Mouse (Mus musculus) myocyte (in vitro differentiated cells): ENCODE data around the gene Cacna1a. TPM values are rescaled to one million over a fixed set of nuclear protein-coding genes. Genes with fewer than 3 reads are reported as not detected.

Experiments
- H3K27me3 ChIP-seq: one replicate; pipeline ENCODE4 v1.6.1; 2011; ENCODE audit not compliant: control insufficient read depth, insufficient read depth, insufficient read length
- H3K36me3 ChIP-seq: one replicate; pipeline ENCODE4 v1.6.1; 2011; ENCODE audit not compliant: control insufficient read depth, insufficient read depth
- H3K4me2 ChIP-seq: one replicate; pipeline ENCODE4 v1.6.1; 2011; ENCODE audit warnings: low read depth, control low read depth
- H3K4me3 ChIP-seq: one replicate; pipeline ENCODE4 v1.5.1; 2011; ENCODE audit warnings: mild to moderate bottlenecking, control low read depth, moderate library complexity
- H3K79me2 ChIP-seq: one replicate; pipeline ENCODE4 v1.6.1; 2011; ENCODE audit not compliant: control insufficient read depth, insufficient read depth
- H3ac ChIP-seq: one replicate; pipeline ENCODE4 v1.6.1; 2011; ENCODE audit not compliant: control insufficient read depth, insufficient read length
- CEBPB ChIP-seq: IDR thresholded peaks from 2 replicates; pipeline ENCODE4 v1.6.1; 2011; ENCODE audit warnings: mild to moderate bottlenecking, moderate library complexity; ENCODE audit not compliant: poor library complexity, insufficient read depth, severe bottlenecking
- E2F4 ChIP-seq: IDR thresholded peaks from one replicate; pipeline ENCODE4 v1.6.1; 2011; ENCODE audit warnings: mild to moderate bottlenecking, control low read depth, moderate library complexity; ENCODE audit not compliant: insufficient read depth
- MAX ChIP-seq: IDR thresholded peaks from one replicate; pipeline ENCODE4 v1.6.1; 2011; ENCODE audit warnings: low read depth, mild to moderate bottlenecking, control low read depth
- MYOD1 ChIP-seq, 3 experiments: IDR thresholded peaks; one replicate each; pipeline ENCODE4 v1.6.1; 2011; ENCODE audit warnings: control low read depth in 2 of 3, low read depth in 2 of 3, mild to moderate bottlenecking in 2 of 3, moderate library complexity in 1 of 3; ENCODE audit not compliant: insufficient read length in 2 of 3, control insufficient read depth in 1 of 3
- MYOG ChIP-seq, 3 experiments: IDR thresholded peaks; one replicate each; pipeline ENCODE4 v1.6.1; 2011; ENCODE audit warnings: control low read depth in 2 of 3, low read depth in 2 of 3, mild to moderate bottlenecking in 2 of 3; ENCODE audit not compliant: insufficient read length in 2 of 3, control insufficient read depth in 1 of 3, insufficient read depth in 1 of 3
- POLR2A ChIP-seq: IDR thresholded peaks from one replicate; pipeline ENCODE4 v1.6.1; 2011; ENCODE audit warnings: low read depth, mild to moderate bottlenecking, control low read depth, moderate library complexity; ENCODE audit not compliant: insufficient read length
- POLR2AphosphoS2 ChIP-seq: IDR thresholded peaks from one replicate; pipeline ENCODE4 v1.6.1; 2011; ENCODE audit warnings: low read depth, control low read depth; ENCODE audit not compliant: insufficient read length
- REST ChIP-seq: IDR thresholded peaks from one replicate; pipeline ENCODE4 v1.6.1; 2011; ENCODE audit warnings: mild to moderate bottlenecking, control low read depth, moderate library complexity; ENCODE audit not compliant: insufficient read depth, insufficient read length
- SRF ChIP-seq: IDR thresholded peaks from one replicate; pipeline ENCODE4 v1.6.1; 2011; ENCODE audit warnings: low read depth; ENCODE audit not compliant: control insufficient read depth, insufficient read length
- TCF12 ChIP-seq: IDR thresholded peaks from one replicate; pipeline ENCODE4 v1.6.1; 2011; ENCODE audit warnings: mild to moderate bottlenecking, control low read depth; ENCODE audit not compliant: poor library complexity, insufficient read depth, severe bottlenecking
- TCF3 ChIP-seq: IDR thresholded peaks from one replicate; pipeline ENCODE4 v1.6.1; 2011; ENCODE audit warnings: low read depth, control low read depth; ENCODE audit not compliant: insufficient read length
- USF1 ChIP-seq: IDR thresholded peaks from one replicate; pipeline ENCODE4 v1.6.1; 2011; ENCODE audit warnings: low read depth, mild to moderate bottlenecking, control low read depth, moderate library complexity
- polyA plus RNA-seq: library from polyadenylated mRNA; unstranded; fragments of >200 nt; fragmentation: generic; extraction: Trizol; gene quantifications from one replicate; pipeline ENCODE4 v1.2.1, GENCODE M21; 2012; ENCODE audit warnings: missing spikeins

The Cacna1a gene
- polyA plus RNA-seq, 1 experiment: 1.8 TPM

DNA sequence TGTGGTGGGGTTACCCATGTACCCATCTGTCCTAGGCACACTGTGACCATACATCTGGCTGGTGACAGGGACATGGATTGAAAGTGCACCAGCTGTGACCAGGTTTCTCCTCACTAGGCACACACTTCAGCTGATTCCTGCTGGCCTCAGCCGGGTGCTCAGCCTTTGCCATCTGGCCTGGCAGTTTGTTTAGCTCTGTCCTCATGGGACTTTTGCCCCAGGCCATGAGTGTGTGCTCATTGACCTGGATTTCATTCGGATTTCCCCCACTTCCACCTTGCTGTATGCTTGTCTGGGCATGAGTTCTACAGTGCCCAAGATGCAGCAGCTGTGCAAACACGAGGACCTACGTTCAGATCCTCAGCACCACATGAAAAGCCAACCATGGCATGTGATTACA lies 41.8 kb upstream of the Cacna1a start:
- Histone ChIP-seq H3ac (no peak overlapping the region), H3K79me2 (no peaks in the 10 kb centered on the region), H3K4me3 (no peak overlapping the region), H3K4me2 (no peak overlapping the region), H3K36me3 (no peaks in the 10 kb centered on the region), H3K27me3 (peaks cover 10% of the 10 kb centered on the region)
- TF ChIP-seq TCF3: no peak
- no peak for TF ChIP-seq POLR2AphosphoS2

DNA sequence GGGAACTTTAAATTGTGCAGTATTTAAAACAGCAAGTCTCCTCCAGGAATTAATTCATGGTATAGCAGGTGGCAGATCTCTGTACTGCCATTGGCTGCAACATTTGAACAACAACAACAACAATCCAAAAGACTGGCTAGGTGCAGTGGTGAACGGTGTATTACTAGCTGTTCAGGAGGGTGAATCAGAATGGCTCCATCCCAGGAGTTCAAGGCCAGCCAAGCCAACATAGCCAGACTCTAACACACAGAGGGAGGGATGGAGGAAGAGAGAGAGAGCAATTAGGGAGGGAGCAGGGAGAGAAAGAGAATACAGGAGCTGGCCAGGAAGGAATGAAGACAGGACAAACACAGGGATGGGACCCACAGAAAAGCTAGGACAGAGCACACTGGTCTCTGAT lies 38.7 kb upstream of the Cacna1a start:
- no peak for TF ChIP-seq TCF3
- Histone ChIP-seq H3K4me3 (no peak overlapping the region), H3K36me3 (no peaks in the 10 kb centered on the region), H3K4me2 (no peak overlapping the region), H3K79me2 (no peaks in the 10 kb centered on the region), H3ac (no peak overlapping the region), H3K27me3 (peaks cover 15% of the 10 kb centered on the region)

DNA sequence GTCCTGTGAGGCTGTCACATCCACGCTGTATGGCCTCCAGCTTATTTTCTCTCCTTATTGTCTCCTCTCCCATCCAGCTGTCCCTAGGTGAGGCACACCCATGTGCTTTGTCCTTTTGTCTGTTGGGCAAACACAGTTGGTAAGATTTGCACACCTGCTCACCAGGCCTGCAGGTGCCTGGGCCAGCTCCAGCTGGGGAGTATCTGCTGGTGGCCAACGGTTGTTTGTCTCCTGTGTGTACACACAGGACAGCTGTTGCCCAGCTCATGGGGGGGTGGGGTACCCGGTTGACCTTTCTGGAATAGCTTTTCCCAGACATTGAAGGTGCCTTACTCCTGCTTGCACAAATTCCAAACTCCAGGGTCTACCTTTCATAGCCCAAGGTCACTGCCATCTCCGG lies 37.3 kb upstream of the Cacna1a start:
- no peak overlapping the region for H3ac ChIP-seq
- H3K36me3 ChIP-seq: no peaks in the 10 kb centered on the region
- peaks cover 15% of the 10 kb centered on the region for H3K27me3 ChIP-seq
- no peak for TF ChIP-seq TCF12
- TF ChIP-seq MYOD1 (IDR thresholded peaks at IDR 0.05; ENCODE audit: control insufficient read depth in 1 of 3, insufficient read length in 2 of 3, low read depth in 2 of 3): peak in 1 of 3 experiments; percentile 30
- TF ChIP-seq POLR2AphosphoS2: no peak
- peak in 1 of 3 experiments; percentile 6 for TF ChIP-seq MYOG (IDR thresholded peaks at IDR 0.05; ENCODE audit: control insufficient read depth in 1 of 3, insufficient read depth in 1 of 3, insufficient read length in 2 of 3, low read depth in 2 of 3)
- no peaks in the 10 kb centered on the region for H3K79me2 ChIP-seq
- H3K4me3 ChIP-seq: no peak overlapping the region
- H3K4me2 ChIP-seq: no peak overlapping the region

DNA sequence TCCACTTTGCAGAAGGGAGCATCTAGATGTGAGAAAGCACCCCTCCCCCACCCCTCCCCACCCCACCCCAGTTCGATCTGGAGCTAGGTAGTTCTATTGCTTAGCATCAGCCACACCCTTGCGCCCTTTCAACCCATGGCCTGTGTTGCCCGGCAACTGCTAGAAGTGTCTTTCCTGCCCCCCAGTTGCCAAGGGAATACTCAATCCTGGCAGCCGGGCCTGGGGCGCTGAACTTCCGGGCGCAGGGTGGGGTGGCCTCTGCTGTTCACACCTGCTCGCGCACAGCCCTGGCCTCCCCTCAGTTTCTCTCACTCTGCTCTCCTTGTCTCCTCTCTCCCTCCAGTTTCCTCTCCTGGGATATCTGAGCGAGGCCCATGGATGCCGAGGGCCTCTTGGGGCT lies 31.8 kb upstream of the Cacna1a start:
- H3K36me3 ChIP-seq: no peaks in the 10 kb centered on the region
- H3ac ChIP-seq: no peak overlapping the region
- no peak for TF ChIP-seq REST
- no peak for TF ChIP-seq POLR2A
- no peak for TF ChIP-seq MYOG (IDR thresholded peaks at IDR 0.05; ENCODE audit: control insufficient read depth in 1 of 3, insufficient read depth in 1 of 3, insufficient read length in 2 of 3, low read depth in 2 of 3)
- TF ChIP-seq TCF3: no peak
- no peak for TF ChIP-seq SRF
- no peak for TF ChIP-seq POLR2AphosphoS2
- TF ChIP-seq TCF12: no peak
- TF ChIP-seq CEBPB: no peak
- H3K4me2 ChIP-seq: no peak overlapping the region
- H3K27me3 ChIP-seq: peaks cover 5% of the 10 kb centered on the region
- no peak overlapping the region for H3K4me3 ChIP-seq
- H3K79me2 ChIP-seq: no peaks in the 10 kb centered on the region

DNA sequence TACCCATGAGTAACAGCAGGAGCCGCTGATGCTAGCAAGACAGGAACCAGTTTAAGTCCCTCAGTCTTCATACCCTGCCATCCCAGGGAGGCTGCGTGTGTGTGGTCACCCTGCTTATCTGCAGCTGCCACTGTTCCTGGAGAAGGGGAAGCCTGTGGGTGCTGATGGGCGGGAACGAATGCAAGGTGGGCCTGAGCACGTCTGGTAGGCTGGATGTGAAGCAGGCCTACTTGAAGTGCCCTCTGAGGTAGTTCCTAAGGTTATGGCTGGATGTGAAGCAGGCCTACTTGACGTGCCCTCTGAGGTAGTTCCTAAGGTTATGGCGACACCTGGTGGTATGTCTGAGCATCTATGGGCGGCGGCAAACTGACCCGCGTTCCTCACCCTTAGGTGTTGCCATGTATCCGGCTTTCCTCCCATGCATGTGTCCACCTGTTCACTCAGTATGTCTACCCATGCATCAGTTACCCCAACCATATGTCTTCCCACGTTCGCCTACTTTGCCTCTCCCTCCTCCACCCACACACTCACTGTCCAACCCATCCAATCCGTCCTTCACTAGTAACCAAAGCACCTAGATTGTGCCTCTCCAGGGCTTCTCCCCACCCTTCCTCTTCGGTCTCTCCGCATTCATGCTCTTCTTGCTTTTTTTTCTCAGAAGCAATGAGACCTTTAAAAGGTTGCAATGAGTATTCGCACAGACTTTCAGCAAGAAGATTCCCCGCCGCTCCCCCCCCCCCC lies 30.4 kb upstream of the Cacna1a start:
- no peak overlapping the region for H3K4me2 ChIP-seq
- TF ChIP-seq USF1: no peak
- TF ChIP-seq TCF3: no peak
- TF ChIP-seq REST: no peak
- H3K36me3 ChIP-seq: no peaks in the 10 kb centered on the region
- no peaks in the 10 kb centered on the region for H3K27me3 ChIP-seq
- no peak overlapping the region for H3K4me3 ChIP-seq
- no peak overlapping the region for H3ac ChIP-seq
- H3K79me2 ChIP-seq: no peaks in the 10 kb centered on the region

DNA sequence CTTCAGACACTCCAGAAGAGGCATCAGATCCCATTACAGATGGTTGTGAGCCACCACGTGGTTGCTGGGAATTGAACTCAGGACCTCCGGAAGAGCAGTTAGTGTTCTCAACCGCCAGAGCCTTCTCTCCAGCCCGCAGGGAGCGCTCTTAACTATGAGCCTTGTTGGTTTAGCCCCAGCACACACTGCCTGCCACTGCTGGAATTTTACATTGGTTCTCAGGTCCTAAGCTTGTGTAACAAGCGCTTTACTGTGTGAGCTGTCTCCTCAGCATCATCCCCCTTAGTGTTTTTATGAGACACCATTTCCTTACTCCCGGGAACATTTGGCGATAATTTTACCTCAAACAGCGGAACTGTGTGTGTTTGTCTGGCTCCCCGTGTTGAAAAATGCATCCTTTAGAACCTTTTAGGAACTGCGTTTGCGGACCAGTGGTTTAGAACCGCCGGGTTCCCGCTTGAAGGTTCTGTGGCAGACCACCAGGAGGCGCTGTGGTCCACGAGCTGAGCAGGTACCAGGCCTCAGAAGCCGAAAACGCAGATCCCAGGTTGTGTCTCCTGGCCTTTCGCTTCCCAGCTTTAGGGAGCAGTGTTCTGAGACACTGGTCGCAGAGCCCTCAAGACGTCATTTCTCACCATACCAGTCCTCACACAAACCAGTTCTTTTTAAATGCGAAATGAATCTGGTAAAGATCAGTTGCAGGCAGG lies 24.7 kb upstream of the Cacna1a start:
- Histone ChIP-seq H3K4me3 (no peak overlapping the region), H3K79me2 (no peaks in the 10 kb centered on the region), H3K27me3 (no peaks in the 10 kb centered on the region), H3K4me2 (no peak overlapping the region), H3K36me3 (no peaks in the 10 kb centered on the region), H3ac (no peak overlapping the region)
- no peak for TF ChIP-seq MYOD1 (IDR thresholded peaks at IDR 0.05; ENCODE audit: control insufficient read depth in 1 of 3, insufficient read length in 2 of 3, low read depth in 2 of 3)
- no peak for TF ChIP-seq MAX
- TF ChIP-seq REST: no peak
- TF ChIP-seq TCF3: no peak
- TF ChIP-seq E2F4: no peak
- TF ChIP-seq POLR2A: no peak
- no peak for TF ChIP-seq TCF12
- TF ChIP-seq CEBPB: no peak
- no peak for TF ChIP-seq SRF
- no peak for TF ChIP-seq USF1
- no peak for TF ChIP-seq MYOG (IDR thresholded peaks at IDR 0.05; ENCODE audit: control insufficient read depth in 1 of 3, insufficient read depth in 1 of 3, insufficient read length in 2 of 3, low read depth in 2 of 3)
